Mouse (Mus musculus) embryonic facial prominence, embryonic 14.5 days (tissue): Measurements from ENCODE around the gene Ccnk. TPM values are rescaled to one million over a fixed set of nuclear protein-coding genes. Genes with fewer than 3 reads are reported as not detected.

Experiments
- ATAC-seq: fragments of 200-750 bp; cut with Nextera tagmentation; 2 replicates; pipeline ENCODE4 v1.8.0; 2017; ENCODE audit warnings: low read depth, moderate number of reproducible peaks, moderate TSS enrichment
- DNase-seq: peaks from one replicate; pipeline ENCODE4 v3.0.0-alpha.2; 2015; ENCODE audit warnings: low spot score
- H3K27ac ChIP-seq: fragments of 300-500 bp; sonication (generic); replicated peaks from 2 replicates; pipeline ENCODE4 v1.5.1; 2014; ENCODE audit warnings: low read depth, mild to moderate bottlenecking, low read length, moderate library complexity
- H3K27me3 ChIP-seq: fragments of 300-500 bp; sonication (generic); replicated peaks from 2 replicates; pipeline ENCODE4 v1.6.1; 2014; ENCODE audit warnings: low read length; ENCODE audit not compliant: control insufficient read depth, insufficient read depth
- H3K36me3 ChIP-seq: fragments of 300-500 bp; sonication (generic); 2 replicates; pipeline ENCODE4 v1.6.1; 2014; ENCODE audit warnings: low read length, mixed read lengths; ENCODE audit not compliant: control insufficient read depth, insufficient read depth
- H3K4me1 ChIP-seq: fragments of 300-500 bp; sonication (generic); 2 replicates; pipeline ENCODE4 v1.6.1; 2014; ENCODE audit warnings: antibody characterized with exemption, low read length; ENCODE audit not compliant: control insufficient read depth, insufficient read depth
- H3K4me2 ChIP-seq: fragments of 300-500 bp; sonication (generic); 2 replicates; pipeline ENCODE4 v1.6.1; 2014; ENCODE audit warnings: low read depth, mild to moderate bottlenecking, low read length, moderate library complexity, mixed read lengths
- H3K4me3 ChIP-seq: fragments of 300-500 bp; sonication (generic); 2 replicates; pipeline ENCODE4 v1.5.1; 2014; ENCODE audit warnings: low read depth, mild to moderate bottlenecking, low read length
- H3K9ac ChIP-seq: fragments of 300-500 bp; sonication (generic); 2 replicates; pipeline ENCODE4 v1.6.1; 2014; ENCODE audit warnings: low read depth, mild to moderate bottlenecking, low read length, moderate library complexity, mixed read lengths
- H3K9me3 ChIP-seq: fragments of 300-500 bp; sonication (generic); 2 replicates; pipeline ENCODE4 v1.6.1; 2016; ENCODE audit warnings: low read length; ENCODE audit not compliant: control insufficient read depth
- WGBS: fragments of 180-500 bp; shearing (Covaris S2); extraction: QIAGEN DNeasy Blood & Tissue Kit; methylation state at CpG from one replicate; pipeline ENCODE4 v1.1.7; 2014; 5-methylcytosine and 5-hydroxymethylcytosine counted together
- polyA plus RNA-seq: library from polyadenylated mRNA; unstranded; fragments of >200 nt; fragmentation: Nextera tagmentation; extraction: Ambion mirVana; gene quantifications from 2 replicates; pipeline ENCODE4 v1.2.1, GENCODE M21; 2014

The Ccnk gene
- polyA plus RNA-seq, 1 experiment from 2014 or later: 5.9 TPM

DNA sequence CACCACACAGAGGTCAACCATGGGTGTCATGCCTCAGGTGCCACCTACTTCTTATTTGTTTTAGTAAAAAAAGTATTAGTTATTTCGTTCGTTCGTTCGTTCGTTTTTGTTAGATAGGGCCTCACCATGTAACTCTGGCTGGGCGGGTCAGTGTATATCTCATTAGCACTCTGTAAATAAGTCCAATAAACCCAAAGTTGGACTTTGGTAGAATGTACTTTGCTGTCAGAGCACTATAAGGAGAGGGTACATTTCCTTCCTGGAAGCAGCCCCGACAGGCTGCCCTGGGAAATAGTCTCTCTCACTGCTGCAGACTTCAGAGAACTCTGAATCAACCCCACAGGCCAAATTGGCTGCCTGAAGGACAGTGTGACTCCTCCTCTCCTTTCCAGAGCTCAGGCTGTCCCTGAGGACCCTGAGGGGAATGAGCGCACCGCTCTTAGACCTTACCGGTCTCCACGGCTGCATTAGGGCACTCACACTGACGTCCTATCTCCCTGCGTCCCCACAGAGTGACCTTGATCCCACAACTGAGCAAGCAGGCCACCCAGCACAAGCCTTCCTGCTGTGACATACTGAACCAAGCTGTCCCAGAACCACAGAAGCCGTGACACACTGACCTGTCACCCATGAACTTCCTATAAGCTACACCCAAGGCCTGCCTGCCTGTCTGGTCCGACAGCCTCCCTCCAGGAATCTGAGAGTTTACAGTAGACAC, 72.6 kb downstream of the Ccnk start:
- H3K4me1 ChIP-seq: peaks cover 19% of the 10 kb centered on the region

More for the DNA sequence above, 72.6 kb downstream of the Ccnk start:
- Histone ChIP-seq H3K4me2 (no peak overlapping the region), H3K9ac (no peak overlapping the region), H3K4me3 (no peak overlapping the region), H3K36me3 (no peaks in the 10 kb centered on the region), H3K27me3 (no peaks in the 10 kb centered on the region), H3K9me3 (no peaks in the 10 kb centered on the region), H3K27ac (no peak overlapping the region)
- WGBS: 72% methylated on average over 15 of the region's 15 CpGs
- DNase-seq (no peak), ATAC-seq (no peak)

Other genes starting within 250 kb of the Ccnk start
- 16.5 and 20.7 TPM in 2 replicates for gene Bcl11b, start 176.0 kb upstream of the Ccnk start, polyA plus RNA-seq
- 74.3 and 79.8 TPM in 2 replicates for gene Setd3, start 265 bp upstream of the Ccnk start, polyA plus RNA-seq
- gene Ccdc85c, start 95.8 kb downstream of the Ccnk start, polyA plus RNA-seq: 4.2 and 4.7 TPM in 2 replicates
- 0.58 and 0.64 TPM in 2 replicates for gene Hhipl1, start 126.7 kb downstream of the Ccnk start, polyA plus RNA-seq
- gene Cyp46a1, start 154.8 kb downstream of the Ccnk start, polyA plus RNA-seq: 5.8 and 8.5 TPM in 2 replicates
- 62.3 and 62.8 TPM in 2 replicates for gene Eml1, start 191.4 kb downstream of the Ccnk start, polyA plus RNA-seq